Mouse (Mus musculus) gastrocnemius, postnatal 4 days (tissue): ENCODE data around the gene Cdk2ap1. TPM values are rescaled to one million over a fixed set of nuclear protein-coding genes. Genes with fewer than 3 reads are reported as not detected.
A peak's percentile ranks its signal among the peaks of the same experiment; 100 is the strongest.
"Not testable (repeated sequence)": the region's sequence is repeated elsewhere in the genome, so short reads cannot be mapped to it uniquely, and the experiment has no call there.

ENCODE experiments used
- DNase-seq, 2 experiments: peaks; one replicate each; pipeline ENCODE4 v3.0.0; 2021 to 2022; ENCODE audit warnings: low spot score in 2 of 2, mixed read lengths in 2 of 2
- total RNA-seq, 2 experiments: library from RNA; stranded (reverse); gene quantifications; 2 replicates each; pipeline ENCODE4 v1.2.3; 2021

Gene Cdk2ap1
- total RNA-seq, 2 experiments from 2014 or later, result 214 TPM

DNA sequence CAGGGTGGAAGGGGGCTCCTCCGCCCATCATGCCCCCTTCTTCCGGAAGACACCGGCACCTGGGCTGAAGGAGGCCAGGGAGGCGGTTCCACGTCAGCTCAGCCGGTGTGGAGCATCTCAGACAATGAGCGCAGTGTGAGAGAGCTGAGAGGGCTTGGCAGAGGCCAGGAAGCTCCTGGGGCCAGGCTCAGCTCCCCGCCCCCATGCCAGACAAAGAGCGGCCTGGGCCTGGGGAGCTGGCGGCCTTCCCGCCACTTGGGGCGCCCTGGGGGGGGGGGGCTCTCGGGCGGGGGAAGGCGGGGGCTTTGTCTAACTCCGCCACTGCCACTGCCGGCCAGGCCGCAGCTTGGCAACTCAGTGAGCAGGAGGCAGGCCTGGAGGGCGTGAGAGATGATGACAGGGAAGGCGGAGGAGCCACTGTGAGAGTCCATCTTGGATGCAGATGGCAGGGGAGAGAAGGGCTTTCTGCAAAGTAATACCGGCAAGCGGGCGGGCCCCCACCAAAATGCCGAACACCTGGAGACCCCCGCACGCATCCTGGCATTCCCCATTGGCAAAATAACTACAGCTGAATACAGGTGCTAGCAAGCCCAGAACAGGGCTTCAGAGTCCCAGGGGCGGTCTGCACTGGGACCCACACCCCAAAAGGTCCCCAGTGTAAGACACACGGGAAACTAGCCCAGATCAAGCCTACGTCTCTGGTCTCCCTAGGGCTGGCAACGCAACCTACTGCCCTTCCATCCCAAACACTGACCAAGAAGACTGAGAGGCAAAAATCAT, 10.6 kb downstream of the Cdk2ap1 start:
- DNase-seq, result peak; percentile 67 to 84

DNA sequence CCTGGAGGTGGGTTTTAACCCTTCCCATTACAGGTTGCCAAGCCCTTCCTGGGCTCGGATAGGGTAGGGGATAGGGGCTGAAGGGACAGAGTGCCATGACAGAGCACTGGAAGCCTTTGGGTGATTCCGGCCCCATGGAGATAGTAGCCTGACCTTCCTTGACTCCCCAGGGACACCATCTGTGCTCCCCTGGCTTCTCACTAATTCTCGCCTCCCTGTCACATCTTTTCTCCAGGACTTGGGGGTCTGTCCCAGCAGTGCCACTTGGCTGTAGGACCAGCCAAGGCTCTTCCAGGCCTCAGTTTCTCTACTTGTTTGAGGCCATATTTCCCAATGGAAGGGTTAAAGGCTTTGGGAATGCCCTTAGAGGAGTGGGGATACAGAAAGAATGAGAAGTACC, 11.3 kb downstream of the Cdk2ap1 start:
- no peak for DNase-seq

- DNase-seq, result peak; percentile 54 to 79
Measured at GRCm38 (mm10) chr5:124351111-124351560, 11.7 kb downstream of the Cdk2ap1 start.

- no peak for DNase-seq
Measured at GRCm38 (mm10) chr5:124350350-124350749, 12.5 kb downstream of the Cdk2ap1 start.

GRCm38 (mm10) chr5:124349196-124349595, 13.7 kb downstream of the Cdk2ap1 start:
- DNase-seq, result no peak

DNA sequence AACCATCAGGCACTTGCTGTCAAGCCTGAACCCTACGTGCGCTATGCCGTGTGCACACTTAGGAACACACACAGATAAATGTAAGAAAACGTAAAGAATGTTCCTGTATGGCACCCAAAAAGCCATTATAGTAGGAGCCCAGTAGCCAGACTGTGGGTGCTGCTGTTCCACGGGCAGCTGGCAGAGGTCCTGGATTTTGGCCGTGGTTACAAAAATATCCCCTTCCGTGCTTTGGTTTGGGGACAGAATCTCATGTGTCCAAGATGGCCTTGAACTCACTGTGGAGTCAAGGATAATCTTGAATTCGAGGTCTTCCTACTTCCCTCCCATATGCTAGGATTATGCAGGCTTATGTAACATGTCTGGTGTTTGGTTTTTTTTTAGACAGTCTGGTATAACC, 20.0 kb downstream of the Cdk2ap1 start:
- DNase-seq, result no peak

GRCm38 (mm10) chr5:124341753-124342339, 21.0 kb downstream of the Cdk2ap1 start:
- DNase-seq, result not testable (repeated sequence)

- DNase-seq, result no peak
Measured at GRCm38 (mm10) chr5:124338791-124339190, 24.1 kb downstream of the Cdk2ap1 start.

DNA sequence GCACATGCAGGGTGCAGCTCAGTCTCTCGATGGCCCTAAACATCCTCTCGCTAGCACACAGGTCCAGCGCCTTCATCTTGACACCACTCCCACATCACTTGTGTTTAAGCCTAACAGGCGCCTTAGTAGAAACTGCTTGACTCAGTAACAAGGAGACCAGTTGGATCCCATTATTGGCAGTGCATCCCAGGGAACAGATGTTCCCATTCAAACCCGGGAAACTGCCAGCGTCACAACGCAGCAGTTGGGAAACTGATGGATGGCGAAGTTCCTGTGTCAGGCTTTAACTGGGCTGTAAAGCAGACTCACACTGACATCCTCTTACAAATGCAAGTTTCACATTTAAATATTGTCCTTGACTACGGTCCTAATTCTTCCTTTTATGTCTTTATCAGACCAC, 25.0 kb downstream of the Cdk2ap1 start:
- DNase-seq, result no peak

DNA sequence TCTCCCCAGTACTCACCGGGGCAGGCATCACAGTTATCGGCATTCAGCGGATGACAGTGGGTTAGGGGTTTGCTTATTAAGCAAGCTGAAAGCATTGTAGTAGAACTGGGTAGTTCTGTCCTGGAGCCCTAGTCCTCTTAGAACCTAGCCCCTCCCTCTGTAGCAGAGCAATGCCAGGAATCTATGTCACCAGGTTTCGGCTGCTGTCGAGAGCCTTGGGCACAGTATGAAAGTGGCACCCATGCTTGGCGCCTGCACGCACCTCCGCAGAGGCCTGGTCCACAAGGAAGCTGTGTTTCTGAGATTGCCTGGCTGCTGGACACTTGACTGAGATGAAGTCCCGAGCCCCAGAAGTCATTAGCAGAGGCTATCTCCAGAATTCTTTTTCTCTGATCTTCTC, 25.8 kb downstream of the Cdk2ap1 start:
- no peak for DNase-seq

DNA sequence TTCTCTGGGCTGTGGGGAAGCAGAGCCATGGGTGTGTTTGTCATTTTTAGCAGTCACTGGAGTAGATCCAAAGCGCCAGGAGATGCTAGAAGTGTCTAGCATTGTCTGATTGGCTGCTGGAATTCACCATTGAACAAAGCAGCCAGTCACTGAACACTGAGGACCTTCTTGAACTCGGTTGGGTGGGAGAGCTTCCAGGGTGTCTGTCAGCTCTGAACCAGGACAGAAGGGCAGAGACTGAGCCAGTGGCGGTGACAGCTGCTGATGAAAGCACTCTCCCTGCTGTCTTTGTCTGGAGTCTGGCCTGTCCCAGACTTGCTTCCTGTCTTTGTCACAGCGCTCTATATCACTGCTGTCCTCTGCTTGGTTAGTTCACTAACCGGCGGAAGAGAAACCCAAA, 28.5 kb downstream of the Cdk2ap1 start:
- peak in 1 of 2 experiments; percentile 40 for DNase-seq

DNA sequence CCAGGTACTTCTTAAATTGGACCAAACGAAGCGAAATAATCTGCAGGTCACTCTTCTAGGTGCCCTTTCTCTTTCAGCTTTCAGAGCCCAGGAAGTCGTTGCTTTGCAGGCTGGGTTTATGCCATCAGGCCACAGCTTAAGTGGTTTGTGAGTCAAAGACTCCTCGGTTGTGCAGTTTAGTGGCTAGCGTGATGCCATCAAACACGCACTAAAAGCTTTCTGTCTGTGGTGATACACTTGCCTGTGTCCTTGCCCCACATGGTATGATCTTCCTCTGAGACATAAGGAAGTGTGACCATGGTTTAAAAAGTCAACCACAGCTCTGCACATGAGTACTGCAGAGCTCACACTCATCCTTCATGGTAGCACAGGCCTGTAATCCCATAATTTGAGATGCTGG, 32.8 kb downstream of the Cdk2ap1 start:
- DNase-seq, result no peak

DNA sequence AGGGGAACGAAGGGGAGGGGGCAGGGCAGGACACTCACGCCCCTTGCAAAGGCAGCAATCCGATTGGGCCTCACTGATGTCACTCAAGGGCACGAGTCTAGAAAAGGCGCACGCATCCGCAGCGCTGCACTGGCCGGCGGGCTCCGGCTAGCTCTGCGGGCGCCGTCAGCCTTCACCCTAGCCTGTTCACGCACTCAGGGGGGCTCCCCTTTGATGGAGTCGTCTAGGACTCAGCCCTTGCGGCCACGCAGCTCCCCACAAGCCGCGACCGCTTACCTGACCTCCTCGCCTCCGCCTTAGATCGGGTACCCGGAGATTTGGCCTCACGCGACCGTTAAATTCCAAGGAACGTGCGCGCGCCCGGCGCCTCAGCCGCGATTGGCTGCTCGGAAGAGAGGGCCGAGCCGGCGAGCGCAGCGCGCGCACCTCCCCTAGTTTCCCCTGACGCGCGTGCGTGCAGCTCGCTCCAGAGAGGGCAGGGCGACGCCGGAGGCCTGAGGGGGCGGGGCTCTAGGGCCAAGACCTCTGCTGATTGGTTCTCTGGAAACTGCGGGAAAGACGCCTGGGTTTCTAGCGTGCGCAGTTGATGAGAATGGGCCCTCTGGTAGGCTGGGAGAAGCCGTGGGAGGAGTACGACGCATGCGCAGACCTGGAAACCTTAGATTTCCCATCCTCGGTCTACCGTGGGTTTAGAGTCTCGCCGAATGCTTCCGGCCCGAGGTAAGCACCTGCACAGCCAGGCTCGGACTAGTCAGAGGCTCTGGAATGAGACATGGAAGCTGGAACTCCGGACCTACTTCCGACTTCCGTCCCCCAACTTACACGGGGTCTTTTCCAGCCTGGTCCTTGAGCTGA, 35.1 kb downstream of the Cdk2ap1 start, which contains the start of the genes Mphosph9 and 2810006K23Rik:
TSS of gene Mphosph9 (minus strand) at position 463 of the 855 bp plus-strand sequence.
TSS of gene 2810006K23Rik (plus strand) at position 580 of the 855 bp plus-strand sequence.
- DNase-seq, result peak; percentile 98 to 99

GRCm38 (mm10) chr5:124326829-124327228, 36.1 kb downstream of the Cdk2ap1 start:
- no peak for DNase-seq

- no peak for DNase-seq
Measured at GRCm38 (mm10) chr5:124317648-124318047, 45.2 kb downstream of the Cdk2ap1 start.

GRCm38 (mm10) chr5:124315941-124316340, 46.9 kb downstream of the Cdk2ap1 start:
- no peak for DNase-seq

GRCm38 (mm10) chr5:124315498-124315897, 47.4 kb downstream of the Cdk2ap1 start:
- DNase-seq, result no peak

DNA sequence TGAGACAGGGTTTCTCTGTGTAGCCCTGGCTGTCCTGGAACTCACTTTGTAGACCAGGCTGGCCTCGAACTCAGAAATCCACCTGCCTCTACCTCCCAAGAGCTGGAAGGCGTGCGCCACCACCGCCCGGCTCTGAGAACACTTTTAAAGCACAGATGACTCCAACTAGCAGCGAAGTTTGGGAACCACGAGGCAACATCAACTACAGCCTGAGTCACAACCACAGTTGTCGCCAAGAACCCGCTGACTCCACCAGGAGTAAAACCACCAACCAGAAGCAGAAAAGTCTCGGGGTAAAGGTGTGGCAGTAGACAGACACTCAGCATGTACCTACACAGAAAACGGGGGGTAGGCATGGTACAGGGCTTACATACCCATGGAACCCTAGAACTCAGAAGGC, 52.8 kb downstream of the Cdk2ap1 start:
- DNase-seq, result no peak

DNA sequence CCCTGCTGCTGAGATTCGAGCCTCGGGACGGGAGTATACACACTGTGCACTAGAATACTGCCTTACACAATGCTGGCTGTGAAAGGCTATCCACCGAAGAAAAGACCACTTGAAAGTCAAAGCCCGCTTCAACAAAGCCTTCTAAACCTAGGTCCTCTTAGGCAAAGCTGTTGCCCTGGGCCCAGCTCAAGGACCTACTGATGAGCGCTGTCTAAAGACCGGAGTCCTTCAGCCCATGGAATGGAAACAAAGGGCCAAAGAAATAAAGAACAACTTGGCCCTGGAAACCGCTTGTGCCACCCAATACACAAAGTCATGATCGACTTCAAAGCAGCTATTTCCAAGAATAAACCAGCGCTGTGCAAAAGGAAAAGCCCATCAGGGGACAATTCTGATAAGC, 53.7 kb downstream of the Cdk2ap1 start:
- no peak for DNase-seq

- DNase-seq, result not testable (repeated sequence)
Measured at GRCm38 (mm10) chr5:124302853-124303252, 60.0 kb downstream of the Cdk2ap1 start.

- no peak for DNase-seq
Measured at GRCm38 (mm10) chr5:124300132-124300531, 62.8 kb downstream of the Cdk2ap1 start.

GRCm38 (mm10) chr5:124299307-124299706, 63.6 kb downstream of the Cdk2ap1 start:
- not testable (repeated sequence) for DNase-seq
